Mouse (Mus musculus) liver, postnatal 0 days (tissue): ENCODE data around the gene Hyou1. TPM values are rescaled to one million over a fixed set of nuclear protein-coding genes. Genes with fewer than 3 reads are reported as not detected.
A peak's percentile ranks its signal among the peaks of the same experiment; 100 is the strongest.

Experiments
- ATAC-seq: fragments of 200-750 bp; cut with Nextera tagmentation; 2 replicates; pipeline ENCODE4 v1.8.0; 2017; ENCODE audit warnings: mild to moderate bottlenecking, moderate library complexity
- DNase-seq: peaks from one replicate; pipeline ENCODE4 v3.0.0-alpha.2; 2016
- H3K27ac ChIP-seq: fragments of 300-500 bp; sonication (generic); 2 replicates; pipeline ENCODE4 v1.5.1; 2014; ENCODE audit warnings: antibody characterized with exemption, moderate library complexity, mild to moderate bottlenecking, low read depth
- H3K27me3 ChIP-seq: fragments of 300-500 bp; sonication (generic); 2 replicates; pipeline ENCODE4 v1.6.1; 2014; ENCODE audit warnings: low read length, control low read depth, mixed read lengths; ENCODE audit not compliant: insufficient read depth
- H3K36me3 ChIP-seq: fragments of 300-500 bp; sonication (generic); replicated peaks from 2 replicates; pipeline ENCODE4 v1.6.1; 2014; ENCODE audit warnings: mild to moderate bottlenecking, control low read depth, low read length, moderate library complexity, mixed read lengths; ENCODE audit not compliant: insufficient read depth
- H3K4me1 ChIP-seq: fragments of 300-500 bp; sonication (generic); 2 replicates; pipeline ENCODE4 v1.6.1; 2014; ENCODE audit warnings: antibody characterized with exemption, mild to moderate bottlenecking, control low read depth; ENCODE audit not compliant: insufficient read depth
- H3K4me2 ChIP-seq: fragments of 300-500 bp; sonication (generic); 2 replicates; pipeline ENCODE4 v1.6.1; 2014; ENCODE audit warnings: low read depth, mild to moderate bottlenecking, low read length, moderate library complexity, mixed read lengths
- H3K4me3 ChIP-seq: fragments of 300-500 bp; sonication (generic); 2 replicates; pipeline ENCODE4 v1.5.1; 2014; ENCODE audit warnings: low read depth, low read length
- H3K9ac ChIP-seq: fragments of 300-500 bp; sonication (generic); replicated peaks from 2 replicates; pipeline ENCODE4 v1.6.1; 2014; ENCODE audit warnings: mild to moderate bottlenecking, moderate library complexity
- H3K9me3 ChIP-seq: fragments of 300-500 bp; sonication (generic); 2 replicates; pipeline ENCODE4 v1.6.1; 2016; ENCODE audit warnings: mild to moderate bottlenecking, control low read depth, low read length, mixed read lengths
- CTCF ChIP-seq: sonication (generic); IDR thresholded peaks from 2 replicates; pipeline ENCODE4 v1.5.1; 2016; ENCODE audit warnings: antibody characterized with exemption, low read depth
- EP300 ChIP-seq: IDR thresholded peaks from 2 replicates; pipeline ENCODE4 v1.6.1; 2016; ENCODE audit warnings: antibody characterized with exemption, low read depth, mild to moderate bottlenecking
- WGBS: fragments of 180-500 bp; shearing (Covaris S2); extraction: QIAGEN DNeasy Blood & Tissue Kit; methylation state at CpG from one replicate; pipeline ENCODE4 v1.1.7; 2014; ENCODE audit not compliant: insufficient replicate concordance; 5-methylcytosine and 5-hydroxymethylcytosine counted together
- polyA plus RNA-seq: library from polyadenylated mRNA; unstranded; fragments of >200 nt; fragmentation: Nextera tagmentation; extraction: Ambion mirVana; gene quantifications from 2 replicates; pipeline ENCODE4 v1.2.1, GENCODE M21; 2015

Gene Hyou1
- polyA plus RNA-seq: 5.2 and 6.6 TPM in 2 replicates

DNA sequence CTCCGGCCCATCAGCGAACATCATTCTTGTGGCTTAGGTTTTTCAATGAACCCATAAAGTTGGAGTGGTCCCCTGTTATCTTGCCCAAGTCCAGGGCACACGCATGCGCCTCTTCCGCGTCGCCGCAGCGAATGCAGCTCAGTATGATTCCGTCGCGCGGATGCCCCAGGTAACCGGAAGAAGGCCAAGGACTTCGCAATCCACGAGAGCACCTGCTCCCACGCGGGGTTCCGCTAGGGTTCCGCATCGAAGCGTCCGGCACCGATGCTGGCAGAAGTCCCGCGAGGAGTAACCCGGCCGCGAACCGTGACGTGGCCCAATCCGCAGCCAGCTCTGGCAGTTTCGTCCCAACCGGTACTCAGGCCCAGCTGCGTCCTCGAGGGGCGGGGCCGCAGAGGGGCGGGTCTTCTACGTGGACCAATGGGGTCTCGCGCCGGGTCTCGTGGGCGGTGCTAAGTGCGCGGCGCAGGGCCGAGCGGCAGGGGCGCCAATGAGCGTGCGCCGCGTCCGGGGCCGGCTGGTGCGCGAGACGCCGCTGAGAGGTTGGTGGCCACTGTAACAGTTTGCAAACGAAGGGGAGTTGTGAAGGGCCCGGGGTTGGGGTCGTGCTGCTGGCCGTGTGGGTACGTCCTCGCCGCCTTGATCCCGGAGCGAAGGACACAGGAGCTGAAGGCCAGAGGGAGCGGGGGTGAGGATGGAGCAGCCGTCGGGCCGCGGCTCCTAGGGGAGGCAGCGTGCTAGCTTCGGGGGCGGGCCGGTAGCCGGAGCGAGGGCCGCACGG, at the start of gene Hyou1:
Gene Hyou1 (plus strand): TSS at position 437 of the 781 bp plus-strand sequence.
- WGBS: 2% methylated on average over 71 of the region's 83 CpGs
- Histone ChIP-seq H3K27me3 (no peaks in the 10 kb centered on the region), H3K36me3 (peaks cover 27% of the 10 kb centered on the region), H3K4me3 (peak within 1 kb of the TSS; percentile 75), H3K27ac (peak within 1 kb of the TSS; percentile 88), H3K4me1 (peaks cover 23% of the 10 kb centered on the region), H3K9me3 (no peaks in the 10 kb centered on the region), H3K9ac (peak within 1 kb of the TSS; percentile 86), H3K4me2 (peak within 1 kb of the TSS; percentile 96)
- DNase-seq: peak; percentile 100
- peak; percentile 51 for TF ChIP-seq CTCF
- TF ChIP-seq EP300: no peak
- peak; percentile 98 for ATAC-seq

DNA sequence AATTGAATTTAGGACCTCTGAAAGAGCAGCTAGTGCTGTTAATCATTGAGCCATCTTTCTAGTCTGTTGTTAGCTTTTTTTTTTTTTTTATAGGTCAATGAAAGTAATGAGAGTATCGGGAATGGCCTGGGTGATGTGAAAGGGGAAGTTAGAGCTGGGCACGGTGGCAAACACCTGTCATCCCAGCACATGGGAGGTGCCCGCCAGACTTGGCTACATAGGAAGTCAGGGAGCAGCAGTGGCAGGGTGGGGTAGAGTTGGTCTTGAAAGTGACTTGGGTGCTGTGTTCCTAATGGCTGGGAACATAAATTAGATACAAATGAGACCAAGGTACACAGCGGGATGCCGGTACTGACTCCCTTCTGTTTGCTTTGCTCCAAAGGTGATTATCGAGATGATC, 48.6 kb upstream of the Hyou1 start:
- no peak overlapping the region for H3K4me2 ChIP-seq
- TF ChIP-seq CTCF: no peak
- TF ChIP-seq EP300: no peak
- 81% methylated on average over 6 of the region's 6 CpGs for WGBS
- no peak for ATAC-seq
- peaks cover 38% of the 10 kb centered on the region for H3K36me3 ChIP-seq
- no peak overlapping the region for H3K27ac ChIP-seq
- H3K4me1 ChIP-seq: peaks cover 20% of the 10 kb centered on the region
- no peaks in the 10 kb centered on the region for H3K9me3 ChIP-seq
- DNase-seq: no peak
- H3K27me3 ChIP-seq: no peaks in the 10 kb centered on the region
- H3K9ac ChIP-seq: no peak overlapping the region
- no peak overlapping the region for H3K4me3 ChIP-seq

DNA sequence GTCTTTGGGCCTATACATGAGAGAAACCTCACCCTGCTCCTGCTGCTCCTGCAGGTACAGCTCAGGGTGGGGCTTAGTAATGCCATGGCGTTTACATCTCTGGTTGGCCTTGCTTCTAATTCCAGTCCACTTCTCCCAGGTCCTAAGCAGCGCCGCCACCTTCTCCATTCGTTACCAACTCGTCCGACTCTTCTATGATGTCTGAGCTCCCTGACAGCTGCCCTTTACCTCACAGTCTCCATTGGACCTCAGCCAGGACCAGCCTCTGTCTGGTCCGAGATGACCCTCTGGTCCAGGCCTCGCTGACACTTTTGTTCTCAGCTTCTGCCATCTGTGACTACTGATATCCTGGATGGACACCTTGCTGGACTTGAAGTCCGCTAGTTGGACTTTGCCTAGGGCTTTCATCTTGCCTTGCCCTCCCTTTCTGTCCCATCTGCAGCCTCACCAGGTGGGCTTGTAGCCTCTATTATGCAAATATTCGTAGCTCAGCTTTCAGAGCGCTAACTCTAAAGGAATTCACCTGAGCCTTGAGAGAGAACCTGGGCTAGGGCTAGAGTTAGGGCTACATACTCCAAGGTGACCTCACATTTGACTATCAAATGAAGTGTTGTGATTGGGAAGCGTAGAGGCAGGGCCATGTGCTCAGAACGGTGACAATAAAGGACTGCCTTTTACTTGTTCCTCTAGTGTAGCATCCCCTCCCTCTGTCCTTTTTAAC, 46.2 kb upstream of the Hyou1 start:
- WGBS: 91% methylated on average over 13 of the region's 13 CpGs
- Histone ChIP-seq H3K27me3 (no peaks in the 10 kb centered on the region), H3K9ac (no peak overlapping the region; the same call in 1 of the 2 replicates), H3K9me3 (no peaks in the 10 kb centered on the region), H3K36me3 (peaks cover 54% of the 10 kb centered on the region), H3K4me3 (peak overlapping the region; percentile 79), H3K27ac (peak overlapping the region; percentile 76; the same call in 1 of the 2 replicates), H3K4me1 (peaks cover 20% of the 10 kb centered on the region), H3K4me2 (peak overlapping the region; percentile 54)
- ATAC-seq: no peak
- DNase-seq: no peak
- TF ChIP-seq EP300 (no peak), CTCF (no peak)

DNA sequence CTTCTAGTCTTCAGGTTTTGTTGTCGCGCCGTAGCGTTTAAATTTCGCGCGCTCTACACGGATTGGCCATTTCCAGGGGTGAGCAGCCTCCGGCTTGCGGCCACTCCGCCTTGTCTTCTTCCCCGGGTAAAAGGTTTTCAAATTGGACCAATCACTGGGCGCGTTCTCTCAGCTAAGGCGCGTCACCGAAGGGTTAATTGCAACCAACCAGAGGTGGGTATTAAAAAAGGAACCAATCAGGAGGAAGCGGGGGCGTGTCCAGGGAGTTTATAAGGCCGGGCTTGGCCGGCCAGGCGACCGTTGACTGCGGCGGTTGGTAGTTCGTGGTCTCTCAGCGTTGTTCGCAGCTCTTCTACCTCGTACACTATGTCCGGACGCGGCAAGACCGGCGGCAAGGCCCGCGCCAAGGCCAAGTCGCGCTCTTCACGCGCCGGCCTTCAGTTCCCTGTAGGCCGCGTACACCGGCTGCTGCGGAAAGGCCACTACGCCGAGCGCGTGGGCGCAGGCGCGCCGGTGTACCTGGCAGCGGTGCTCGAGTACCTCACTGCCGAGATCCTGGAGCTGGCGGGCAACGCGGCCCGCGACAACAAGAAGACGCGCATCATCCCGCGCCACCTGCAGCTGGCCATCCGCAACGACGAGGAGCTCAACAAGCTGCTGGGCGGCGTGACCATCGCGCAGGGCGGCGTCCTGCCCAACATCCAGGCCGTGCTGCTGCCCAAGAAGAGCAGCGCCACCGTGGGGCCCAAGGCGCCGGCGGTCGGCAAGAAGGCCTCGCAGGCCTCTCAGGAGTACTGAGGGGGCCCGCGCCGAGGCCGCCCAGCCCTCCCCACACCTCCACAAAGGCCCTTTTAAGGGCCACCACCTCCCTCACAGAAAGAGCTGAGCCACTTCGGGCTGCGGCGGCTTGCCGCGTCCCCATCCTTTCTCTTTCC, 44.6 kb upstream of the Hyou1 start, which contains the start of gene H2afx:
Gene H2afx (plus strand): TSS at position 299 of the 935 bp plus-strand sequence.
- H3K9ac ChIP-seq: peak within 1 kb of the TSS; percentile 93
- no peaks in the 10 kb centered on the region for H3K27me3 ChIP-seq
- H3K4me3 ChIP-seq: peak within 1 kb of the TSS; percentile 79
- TF ChIP-seq CTCF: peak; percentile 67
- peak; percentile 86 for TF ChIP-seq EP300
- no peaks in the 10 kb centered on the region for H3K9me3 ChIP-seq
- H3K4me2 ChIP-seq: peak within 1 kb of the TSS; percentile 79
- DNase-seq (peak; percentile 98), ATAC-seq (peak; percentile 87)
- WGBS: under 1% methylated on average over 91 of the region's 91 CpGs
- peaks cover 20% of the 10 kb centered on the region for H3K4me1 ChIP-seq
- H3K36me3 ChIP-seq: peaks cover 68% of the 10 kb centered on the region
- H3K27ac ChIP-seq: peak within 1 kb of the TSS; percentile 95

DNA sequence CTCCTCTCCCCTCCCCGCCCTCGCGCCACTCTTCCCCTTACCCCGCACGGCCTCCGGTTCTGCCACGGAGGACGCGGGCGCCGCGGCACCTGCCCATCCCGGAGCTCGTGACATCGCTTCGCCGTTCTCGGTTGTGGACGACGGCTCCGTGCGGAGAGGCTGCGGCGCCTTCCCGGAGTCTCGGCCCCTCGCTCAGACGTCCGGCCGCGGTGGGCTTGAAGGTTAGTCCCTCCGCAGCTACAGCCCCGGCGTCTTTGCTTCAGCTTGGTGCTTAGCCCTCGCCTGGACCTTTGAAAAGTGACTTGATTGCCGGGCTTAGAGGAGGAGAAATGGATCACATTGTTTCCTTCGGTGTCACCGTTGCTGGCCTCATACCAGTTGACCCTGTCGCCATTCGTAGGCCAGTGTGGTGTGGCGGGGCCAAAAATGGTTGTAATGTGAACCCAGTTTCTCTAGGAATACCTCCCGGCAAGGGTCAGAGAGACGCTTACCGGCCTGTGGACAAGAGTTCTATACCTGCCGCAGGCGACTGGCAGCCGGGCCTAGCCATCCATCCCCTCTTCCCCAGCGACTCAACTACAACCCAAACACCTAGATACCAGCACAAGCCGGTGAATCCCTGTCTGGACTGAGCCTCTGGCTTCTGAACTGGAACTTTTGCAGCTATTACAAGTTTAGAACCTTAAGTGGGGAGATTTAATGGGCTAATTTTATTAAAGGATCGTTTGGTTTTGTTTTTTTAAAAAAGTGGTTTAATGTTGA, 43.8 kb upstream of the Hyou1 start:
- Histone ChIP-seq H3K4me2 (peak overlapping the region; percentile 79), H3K4me3 (peak overlapping the region; percentile 79), H3K36me3 (peaks cover 70% of the 10 kb centered on the region), H3K9me3 (no peaks in the 10 kb centered on the region), H3K4me1 (peaks cover 20% of the 10 kb centered on the region), H3K27me3 (no peaks in the 10 kb centered on the region), H3K27ac (peak overlapping the region; percentile 95), H3K9ac (peak overlapping the region; percentile 93)
- no peak for TF ChIP-seq CTCF
- 0 out of 2 replicates have a peak, but pooled peaks have one; percentile 6 for TF ChIP-seq EP300
- under 1% methylated on average over 48 of the region's 50 CpGs for WGBS
- DNase-seq: peak; percentile 78
- peak; percentile 2 for ATAC-seq
